Mouse (Mus musculus): ENCODE measurements around the gene Vash1. TPM values are rescaled to one million over a fixed set of nuclear protein-coding genes. Genes with fewer than 3 reads are reported as not detected.
A peak's percentile ranks its signal among the peaks of the same experiment; 100 is the strongest.

The Vash1 gene
- polyA plus RNA-seq (2012; rRNA removed), result 1.3 and 1.8 TPM in 2 replicates

GRCm38 (mm10) chr12:86678591-86679545 is at the start of gene Vash1:
Gene Vash1, plus strand, starts transcription at chr12:86678700.
- DNase-seq (ENCODE audit: low spot score), result peak; percentile 36

GRCm38 (mm10) chr12:86628783-86629172 is 49.7 kb upstream of the Vash1 start:
- DNase-seq (ENCODE audit: low spot score), result no peak

GRCm38 (mm10) chr12:86641763-86642162 is 36.7 kb upstream of the Vash1 start:
- DNase-seq (ENCODE audit: low spot score), result no peak

GRCm38 (mm10) chr12:86644512-86645273 is 33.8 kb upstream of the Vash1 start:
- no peak for DNase-seq (ENCODE audit: low spot score)

- no peak for DNase-seq (ENCODE audit: low spot score)
Observed at GRCm38 (mm10) chr12:86645494-86645893, 33.0 kb upstream of the Vash1 start.

GRCm38 (mm10) chr12:86646831-86647230 is 31.7 kb upstream of the Vash1 start:
- no peak for DNase-seq (ENCODE audit: low spot score)

- DNase-seq (ENCODE audit: low spot score), result no peak
Observed at GRCm38 (mm10) chr12:86647279-86647678, 31.2 kb upstream of the Vash1 start.

- DNase-seq (ENCODE audit: low spot score), result no peak
Observed at GRCm38 (mm10) chr12:86647736-86648135, 30.8 kb upstream of the Vash1 start.

GRCm38 (mm10) chr12:86648489-86648888 is 30.0 kb upstream of the Vash1 start:
- DNase-seq (ENCODE audit: low spot score), result no peak

- no peak for DNase-seq (ENCODE audit: low spot score)
Observed at GRCm38 (mm10) chr12:86651301-86651860, 27.1 kb upstream of the Vash1 start.

- DNase-seq (ENCODE audit: low spot score), result peak; percentile 20
Observed at GRCm38 (mm10) chr12:86652570-86653041, 25.9 kb upstream of the Vash1 start.

GRCm38 (mm10) chr12:86659447-86659968 is 19.0 kb upstream of the Vash1 start:
- DNase-seq (ENCODE audit: low spot score), result no peak

- no peak for DNase-seq (ENCODE audit: low spot score)
Observed at GRCm38 (mm10) chr12:86660466-86660865, 18.0 kb upstream of the Vash1 start.

- no peak for DNase-seq (ENCODE audit: low spot score)
Observed at GRCm38 (mm10) chr12:86665656-86666055, 12.8 kb upstream of the Vash1 start.

GRCm38 (mm10) chr12:86668404-86668803 is 10.1 kb upstream of the Vash1 start:
- no peak for DNase-seq (ENCODE audit: low spot score)

GRCm38 (mm10) chr12:86672105-86672504 is 6.4 kb upstream of the Vash1 start:
- no peak for DNase-seq (ENCODE audit: low spot score)

- DNase-seq (ENCODE audit: low spot score), result no peak
Observed at GRCm38 (mm10) chr12:86672507-86672906, 6.0 kb upstream of the Vash1 start.

- DNase-seq (ENCODE audit: low spot score), result no peak
Observed at GRCm38 (mm10) chr12:86679546-86679930, 1.0 kb downstream of the Vash1 start.

- DNase-seq (ENCODE audit: low spot score), result no peak
Observed at GRCm38 (mm10) chr12:86679991-86680491, 1.5 kb downstream of the Vash1 start.

GRCm38 (mm10) chr12:86680591-86681193 is 2.2 kb downstream of the Vash1 start:
- no peak for DNase-seq (ENCODE audit: low spot score)

GRCm38 (mm10) chr12:86681626-86682025 is 3.1 kb downstream of the Vash1 start:
- no peak for DNase-seq (ENCODE audit: low spot score)
